Mouse (Mus musculus) testis, adult 2 months (tissue): ENCODE measurements around the gene Fam8a1.

Experiments used
- CTCF ChIP-seq: fragments of 200-500 bp; IDR thresholded peaks from 2 replicates; pipeline ENCODE4 v1.5.1; 2012; ENCODE audit warnings: low read depth, mild to moderate bottlenecking, inconsistent platforms, low read length, moderate library complexity; ENCODE audit not compliant: control insufficient read depth, insufficient read depth, insufficient replicate concordance
- POLR2A ChIP-seq: fragments of 200-500 bp; IDR thresholded peaks from 2 replicates; pipeline ENCODE4 v1.6.1; 2012; ENCODE audit warnings: low read depth, mild to moderate bottlenecking, inconsistent platforms, low read length, moderate library complexity; ENCODE audit not compliant: control insufficient read depth

DNA sequence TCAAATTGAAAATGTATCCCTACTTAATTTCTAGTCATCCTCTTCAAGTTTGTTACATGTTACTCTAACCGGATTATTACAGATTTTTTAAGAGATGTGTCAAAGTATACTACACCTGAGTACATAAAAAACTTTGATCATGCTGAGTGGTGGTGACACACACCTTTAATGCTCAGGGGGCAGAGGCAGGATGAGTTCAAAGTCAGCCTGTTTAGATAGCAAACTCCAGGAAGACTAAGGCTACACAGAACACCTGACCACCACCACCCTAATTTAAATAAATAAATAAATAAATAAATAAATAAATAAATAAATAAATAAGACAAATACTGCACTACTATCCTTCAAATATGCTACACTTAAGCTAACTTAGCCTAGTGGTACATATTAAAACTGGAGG lies 26.6 kb downstream of the Fam8a1 start:
- TF ChIP-seq CTCF (no peak), POLR2A (no peak)
